Mouse (Mus musculus) heart, embryonic 14.5 days (tissue): ENCODE results near the gene Ift43. TPM values are rescaled to one million over a fixed set of nuclear protein-coding genes. Genes with fewer than 3 reads are reported as not detected.
A peak's percentile ranks its signal among the peaks of the same experiment; 100 is the strongest.

Source experiments
- ATAC-seq: fragments of 200-750 bp; cut with Nextera tagmentation; 2 replicates; pipeline ENCODE4 v1.8.0; 2017; ENCODE audit warnings: low read depth, moderate TSS enrichment; ENCODE audit not compliant: insufficient number of reproducible peaks, insufficient read depth, low FRiP score
- H3K27ac ChIP-seq, 2 experiments: fragments of 200-500 bp in 1 of 2; fragments of 300-500 bp in 1 of 2; sonication (generic) in 1 of 2; replicated peaks in 1 of 2; 2 replicates each; pipeline ENCODE4 v1.5.1; 2012 to 2014; ENCODE audit warnings: low read depth in 2 of 2, low read length in 2 of 2, control low read depth in 1 of 2, mild to moderate bottlenecking in 1 of 2, mixed read lengths in 1 of 2; ENCODE audit not compliant: control insufficient read depth in 1 of 2, insufficient read depth in 1 of 2
- H3K27me3 ChIP-seq: fragments of 300-500 bp; sonication (generic); 2 replicates; pipeline ENCODE4 v1.6.1; 2014; ENCODE audit warnings: mild to moderate bottlenecking, low read length, control low read depth; ENCODE audit not compliant: control insufficient read depth, insufficient read depth
- H3K36me3 ChIP-seq: fragments of 300-500 bp; sonication (generic); 2 replicates; pipeline ENCODE4 v1.6.1; 2014; ENCODE audit warnings: mild to moderate bottlenecking, control low read depth, low read length, mixed read lengths; ENCODE audit not compliant: control insufficient read depth, insufficient read depth
- H3K4me1 ChIP-seq, 2 experiments: fragments of 200-500 bp in 1 of 2; fragments of 300-500 bp in 1 of 2; sonication (generic) in 1 of 2; 2 replicates each; pipeline ENCODE4 v1.6.1; 2012 to 2014; ENCODE audit warnings: low read length in 2 of 2, control low read depth in 1 of 2, mixed read lengths in 1 of 2; ENCODE audit not compliant: control insufficient read depth in 2 of 2, insufficient read depth in 2 of 2
- H3K4me2 ChIP-seq: fragments of 300-500 bp; sonication (generic); 2 replicates; pipeline ENCODE4 v1.6.1; 2014; ENCODE audit warnings: mild to moderate bottlenecking, low read length
- H3K4me3 ChIP-seq, 2 experiments: fragments of 200-500 bp in 1 of 2; fragments of 300-500 bp in 1 of 2; sonication (generic) in 1 of 2; 2 replicates each; pipeline ENCODE4 v1.5.1; 2012 to 2014; ENCODE audit warnings: low read length in 2 of 2, mild to moderate bottlenecking in 2 of 2, control low read depth in 1 of 2, low read depth in 1 of 2, moderate library complexity in 1 of 2; ENCODE audit not compliant: control insufficient read depth in 1 of 2, insufficient read depth in 1 of 2
- H3K9ac ChIP-seq: fragments of 300-500 bp; sonication (generic); 2 replicates; pipeline ENCODE4 v1.6.1; 2014; ENCODE audit warnings: mild to moderate bottlenecking, low read length
- H3K9me3 ChIP-seq: fragments of 300-500 bp; sonication (generic); 2 replicates; pipeline ENCODE4 v1.6.1; 2016; ENCODE audit warnings: low read length, control low read depth; ENCODE audit not compliant: control insufficient read depth
- WGBS: fragments of 180-500 bp; shearing (Covaris S2); extraction: QIAGEN DNeasy Blood & Tissue Kit; methylation state at CpG from one replicate; pipeline ENCODE4 v1.1.7; 2014; 5-methylcytosine and 5-hydroxymethylcytosine counted together
- polyA plus RNA-seq: library from polyadenylated mRNA; unstranded; fragments of >200 nt; fragmentation: Nextera tagmentation; extraction: Ambion mirVana; gene quantifications from 2 replicates; pipeline ENCODE4 v1.2.1, GENCODE M21; 2014

Gene Ift43
- polyA plus RNA-seq = 142 and 149 TPM in 2 replicates

DNA sequence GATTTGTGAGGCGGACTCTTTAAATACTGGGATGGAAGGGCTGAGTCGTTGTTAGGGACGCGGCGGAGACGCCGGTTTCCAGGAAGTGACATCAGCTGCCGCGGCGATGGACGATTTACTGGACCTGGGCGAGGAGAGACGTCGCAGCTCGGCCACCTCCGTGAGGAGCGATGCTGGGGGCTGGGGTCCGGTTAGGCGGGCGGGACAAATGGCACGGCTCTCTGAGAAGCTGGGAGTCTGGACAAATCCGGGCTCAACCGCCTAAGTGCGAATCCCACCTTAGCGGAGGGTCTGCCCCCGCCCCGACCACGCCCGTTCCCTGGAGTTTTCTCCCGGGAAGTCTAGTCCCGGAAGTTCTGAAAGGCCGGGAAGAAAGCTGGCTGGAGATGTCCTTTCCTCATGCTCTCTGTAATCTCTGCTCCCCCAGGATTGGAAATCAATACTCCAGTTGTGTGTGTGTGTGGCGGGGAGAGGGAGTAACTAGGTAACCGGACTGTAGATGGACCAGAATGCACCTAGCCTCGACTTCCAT lies at the start of gene Ift43:
Gene Ift43 (plus strand): TSS at position 61 of the 532 bp plus-strand sequence.
- under 1% methylated on average over 35 of the region's 35 CpGs for WGBS
- Histone ChIP-seq H3K36me3 (peaks cover 15% of the 10 kb centered on the region), H3K9me3 (no peaks in the 10 kb centered on the region), H3K4me1 (peaks cover 19 to 31% of the 10 kb centered on the region in 2 experiments), H3K4me3 (peak within 1 kb of the TSS; percentile 79 to 92), H3K27ac (peak within 1 kb of the TSS; percentile 54 to 55; a peak in 2 of 4 replicates), H3K27me3 (no peaks in the 10 kb centered on the region), H3K4me2 (peak within 1 kb of the TSS; percentile 87), H3K9ac (peak within 1 kb of the TSS; percentile 80)
- ATAC-seq = no peak; the same call in 1 of the 2 replicates

GRCm38 (mm10) chr12:86035586-86035985 lies 46.8 kb upstream of the Ift43 start:
- Histone ChIP-seq H3K27ac (no peak overlapping the region), H3K4me1 (peaks cover 21 to 44% of the 10 kb centered on the region in 2 experiments), H3K4me3 (no peak overlapping the region), H3K36me3 (no peaks in the 10 kb centered on the region), H3K27me3 (no peaks in the 10 kb centered on the region), H3K9ac (no peak overlapping the region), H3K9me3 (no peaks in the 10 kb centered on the region), H3K4me2 (no peak overlapping the region)
- ATAC-seq = no peak

DNA sequence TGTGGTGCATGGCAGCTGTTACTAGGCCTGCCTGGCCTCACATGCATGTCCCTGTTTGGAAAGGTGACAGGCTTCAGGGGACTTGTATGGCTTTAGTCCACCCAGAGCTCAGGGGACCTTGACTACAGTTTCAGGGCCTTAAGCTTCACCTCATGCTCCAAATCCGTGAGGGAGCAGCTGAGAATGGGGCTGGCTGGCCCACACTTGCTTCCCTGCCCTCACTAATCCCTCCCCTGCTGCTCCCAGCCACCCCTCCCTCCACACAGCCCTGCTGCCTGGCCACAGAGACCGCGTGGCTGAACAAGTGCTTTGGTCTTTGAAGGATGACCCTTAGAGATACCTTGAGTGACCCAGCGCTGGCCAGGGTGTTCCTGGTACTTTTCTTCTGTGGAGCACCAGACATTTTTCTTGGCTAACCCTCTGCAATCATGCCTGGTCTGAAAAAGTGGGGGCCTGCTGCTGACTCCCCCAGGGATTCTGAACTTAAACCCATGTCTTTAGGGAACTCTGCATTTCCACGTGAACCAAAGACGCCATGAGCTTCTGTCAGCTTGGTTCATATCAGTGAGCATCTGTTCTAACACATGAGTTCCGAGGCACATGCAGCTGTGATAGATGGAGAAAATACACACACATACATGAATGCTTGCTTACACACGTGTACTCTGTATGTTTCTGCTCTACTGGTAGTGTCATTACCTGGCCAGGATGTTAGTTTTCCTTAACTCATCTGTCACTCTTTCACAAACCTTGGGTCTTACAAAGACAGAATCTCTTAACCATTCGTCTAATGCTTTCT lies 45.8 kb upstream of the Ift43 start:
- no peak overlapping the region for H3K4me2 ChIP-seq
- H3K4me3 ChIP-seq = no peak overlapping the region
- no peak overlapping the region for H3K27ac ChIP-seq
- no peak for ATAC-seq
- WGBS = 51% methylated on average over 9 of the region's 9 CpGs
- H3K9me3 ChIP-seq = no peaks in the 10 kb centered on the region
- no peaks in the 10 kb centered on the region for H3K36me3 ChIP-seq
- H3K9ac ChIP-seq = no peak overlapping the region
- no peaks in the 10 kb centered on the region for H3K27me3 ChIP-seq
- peaks cover 18 to 42% of the 10 kb centered on the region in 2 experiments for H3K4me1 ChIP-seq

GRCm38 (mm10) chr12:86037235-86037921 lies 45.0 kb upstream of the Ift43 start:
- no peaks in the 10 kb centered on the region for H3K36me3 ChIP-seq
- no peaks in the 10 kb centered on the region for H3K9me3 ChIP-seq
- no peak overlapping the region for H3K27ac ChIP-seq
- no peak overlapping the region for H3K4me3 ChIP-seq
- H3K4me2 ChIP-seq = no peak overlapping the region
- H3K27me3 ChIP-seq = no peaks in the 10 kb centered on the region
- peak; percentile 65 for ATAC-seq
- WGBS = 30% methylated on average over 12 of the region's 12 CpGs
- H3K9ac ChIP-seq = no peak overlapping the region
- peaks cover 18 to 40% of the 10 kb centered on the region in 2 experiments for H3K4me1 ChIP-seq

DNA sequence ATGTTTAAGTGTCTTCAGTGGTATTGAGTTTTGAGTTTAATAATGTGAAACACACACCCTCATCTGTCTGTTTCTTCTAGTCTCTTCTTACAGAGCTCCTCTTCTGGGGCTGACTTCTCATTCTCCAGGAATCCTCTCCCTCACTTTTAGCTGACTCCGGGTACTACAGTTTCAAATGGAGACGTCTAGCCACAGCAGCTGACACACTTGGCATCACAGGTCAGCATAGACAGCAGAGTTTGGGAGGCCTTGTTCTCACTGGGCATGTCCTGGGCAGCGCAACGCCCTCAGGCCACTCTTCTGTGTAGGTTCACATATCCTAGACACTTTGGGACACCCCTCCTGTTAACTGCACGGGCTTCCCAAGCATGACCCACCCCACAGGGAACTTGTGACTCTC lies 43.3 kb upstream of the Ift43 start:
- Histone ChIP-seq H3K36me3 (no peaks in the 10 kb centered on the region), H3K4me2 (no peak overlapping the region), H3K27me3 (no peaks in the 10 kb centered on the region), H3K4me3 (no peak overlapping the region), H3K4me1 (peaks cover 18 to 28% of the 10 kb centered on the region in 2 experiments), H3K9me3 (peaks cover 9% of the 10 kb centered on the region; the same call in 1 of the 2 replicates), H3K9ac (no peak overlapping the region), H3K27ac (0 out of 4 replicates have a peak overlapping the region, but pooled peaks of 1 of the 2 experiments have one; percentile 19)
- WGBS = 64% methylated on average over 5 of the region's 5 CpGs
- ATAC-seq = no peak

- no peak overlapping the region for H3K4me3 ChIP-seq
- 0 out of 4 replicates have a peak overlapping the region, but pooled peaks of 1 of the 2 experiments have one; percentile 34 for H3K27ac ChIP-seq
- H3K9ac ChIP-seq = no peak overlapping the region
- no peak for ATAC-seq
- 64% methylated on average over 6 of the region's 6 CpGs for WGBS
- H3K36me3 ChIP-seq = no peaks in the 10 kb centered on the region
- no peaks in the 10 kb centered on the region for H3K27me3 ChIP-seq
- no peak overlapping the region for H3K4me2 ChIP-seq
- peaks cover 18 to 28% of the 10 kb centered on the region in 2 experiments for H3K4me1 ChIP-seq
- H3K9me3 ChIP-seq = peaks cover 9% of the 10 kb centered on the region; the same call in 1 of the 2 replicates
Measured at GRCm38 (mm10) chr12:86039751-86040150, 42.6 kb upstream of the Ift43 start.

- no peak for ATAC-seq
Measured at GRCm38 (mm10) chr12:86046141-86046540, 36.2 kb upstream of the Ift43 start.

More at GRCm38 (mm10) chr12:86046141-86046540, 36.2 kb upstream of the Ift43 start:
- Histone ChIP-seq H3K4me3 (no peak overlapping the region), H3K4me2 (no peak overlapping the region), H3K36me3 (no peaks in the 10 kb centered on the region), H3K27ac (no peak overlapping the region), H3K4me1 (peaks cover 0 to 3% of the 10 kb centered on the region in 2 experiments; a peak in 1 of 4 replicates), H3K9ac (no peak overlapping the region), H3K27me3 (no peaks in the 10 kb centered on the region), H3K9me3 (peaks cover 9% of the 10 kb centered on the region; the same call in 1 of the 2 replicates)
- 81% methylated on average over 5 of the region's 5 CpGs for WGBS
